In genomic region chr11:94939280-94939679, GRCm38 (mm10) we compare ENCODE assay signal across 8 mouse cellular contexts. TPM values are rescaled to one million over a fixed set of nuclear protein-coding genes. Genes with fewer than 3 reads are reported as not detected.
DNase-seq lines count a peak whose midpoint lies in the region; ATAC-seq and TF ChIP-seq lines count a peak whose summit lies in the region.

No protein-coding gene starts in this region.

- no peak for TF ChIP-seq EP300 in stomach, postnatal 0 days (optimal IDR thresholded peaks at IDR 0.05)

- peak; percentile 94 for TF ChIP-seq CTCF in stomach, postnatal 0 days (IDR thresholded peaks at IDR 0.05; ENCODE audit: low read depth)

- no peak for ATAC-seq in hindbrain, embryonic 11.5 days (ENCODE audit: low FRiP score)
- no peak for ATAC-seq in hindbrain, embryonic 16.5 days
- ATAC-seq in embryonic facial prominence, embryonic 15.5 days (ENCODE audit: insufficient number of reproducible peaks, low FRiP score, low TSS enrichment, low read depth) = no peak
- no peak for ATAC-seq in intestine, embryonic 15.5 days
- no peak for ATAC-seq in stomach, postnatal 0 days (ENCODE audit: low FRiP score, low TSS enrichment)

- no peak overlapping the region for H3K4me2 ChIP-seq in hindbrain, embryonic 11.5 days (replicated peaks; ENCODE audit: low read depth, low read length)
- no peak overlapping the region for H3K4me2 ChIP-seq in hindbrain, embryonic 16.5 days (ENCODE audit: low read length)
- H3K4me2 ChIP-seq in embryonic facial prominence, embryonic 15.5 days (replicated peaks) = peak overlapping the region; percentile 64
- peak overlapping the region; percentile 74 for H3K4me2 ChIP-seq in intestine, embryonic 15.5 days (replicated peaks)
- H3K4me2 ChIP-seq in myocyte (ENCODE audit: low read depth) = peak overlapping the region; percentile 95
- peak overlapping the region; percentile 57 for H3K4me2 ChIP-seq in stomach, postnatal 0 days (replicated peaks; ENCODE audit: low read depth)

- H3K27me3 ChIP-seq in hindbrain, embryonic 11.5 days (ENCODE audit: control insufficient read depth, insufficient read depth, low read length) = peaks cover 33% of the 10 kb centered on the region
- H3K27me3 ChIP-seq in hindbrain, embryonic 16.5 days (replicated peaks; ENCODE audit: control insufficient read depth, insufficient read depth, low read length) = peaks cover 29% of the 10 kb centered on the region
- H3K27me3 ChIP-seq in embryonic facial prominence, embryonic 15.5 days = peaks cover 6% of the 10 kb centered on the region; the same call in 1 of the 2 replicates
- 0 out of 2 replicates have a peak, but pooled peaks cover 3% of the 10 kb centered on the region for H3K27me3 ChIP-seq in intestine, embryonic 15.5 days (replicated peaks)
- no peaks in the 10 kb centered on the region for H3K27me3 ChIP-seq in myocyte (ENCODE audit: control insufficient read depth, insufficient read depth, insufficient read length)
- no peaks in the 10 kb centered on the region for H3K27me3 ChIP-seq in stomach, postnatal 0 days (ENCODE audit: control insufficient read depth, insufficient read depth, low read length)

- H3K27ac ChIP-seq in hindbrain, embryonic 11.5 days (ENCODE audit: low read depth, low read length) = no peak overlapping the region
- H3K27ac ChIP-seq in hindbrain, embryonic 16.5 days (ENCODE audit: low read depth, low read length) = no peak overlapping the region
- H3K27ac ChIP-seq in embryonic facial prominence, embryonic 15.5 days (replicated peaks) = peak overlapping the region; percentile 98
- H3K27ac ChIP-seq in intestine, embryonic 15.5 days = no peak overlapping the region
- H3K27ac ChIP-seq in stomach, postnatal 0 days (replicated peaks) = peak overlapping the region; percentile 0; the same call in 1 of the 2 replicates

- WGBS in hindbrain, embryonic 11.5 days = 22% methylated on average over 4 of the region's 4 CpGs
- 17% methylated on average over 4 of the region's 4 CpGs for WGBS in hindbrain, embryonic 16.5 days
- WGBS in embryonic facial prominence, embryonic 15.5 days = 15% methylated on average over 4 of the region's 4 CpGs
- 25% methylated on average over 4 of the region's 4 CpGs for WGBS in intestine, embryonic 15.5 days
- WGBS in stomach, postnatal 0 days = 13% methylated on average over 4 of the region's 4 CpGs

- no peak overlapping the region for H3ac ChIP-seq in myocyte (ENCODE audit: control insufficient read depth, insufficient read length)

- intact Hi-C loops in left cerebral cortex, postnatal 25 days (cut with DNase I) = loop anchor here (1.0 to 5.0 kb wide), 3 partner anchors 31 to 166 kb away; partner anchors contain the start of gene Pdk2

- peaks cover 8% of the 10 kb centered on the region for H3K79me2 ChIP-seq in myocyte (ENCODE audit: control insufficient read depth, insufficient read depth)

- no peaks in the 10 kb centered on the region for H3K9me3 ChIP-seq in hindbrain, embryonic 11.5 days (ENCODE audit: control insufficient read depth, low read length)
- no peaks in the 10 kb centered on the region for H3K9me3 ChIP-seq in hindbrain, embryonic 16.5 days (ENCODE audit: control insufficient read depth, low read length)
- H3K9me3 ChIP-seq in embryonic facial prominence, embryonic 15.5 days (replicated peaks) = no peaks in the 10 kb centered on the region
- no peaks in the 10 kb centered on the region for H3K9me3 ChIP-seq in intestine, embryonic 15.5 days
- H3K9me3 ChIP-seq in stomach, postnatal 0 days (ENCODE audit: control insufficient read depth, low read length) = no peaks in the 10 kb centered on the region

- no peak overlapping the region for H3K9ac ChIP-seq in hindbrain, embryonic 11.5 days (ENCODE audit: low read depth, low read length)
- H3K9ac ChIP-seq in hindbrain, embryonic 16.5 days (ENCODE audit: low read depth, low read length) = no peak overlapping the region
- peak overlapping the region; percentile 33; the same call in 1 of the 2 replicates for H3K9ac ChIP-seq in embryonic facial prominence, embryonic 15.5 days
- H3K9ac ChIP-seq in intestine, embryonic 15.5 days = no peak overlapping the region
- H3K9ac ChIP-seq in stomach, postnatal 0 days (ENCODE audit: low read length) = 0 out of 2 replicates have a peak overlapping the region, but pooled peaks have one; percentile 4

- no peaks in the 10 kb centered on the region for H3K4me1 ChIP-seq in hindbrain, embryonic 11.5 days (replicated peaks; ENCODE audit: control insufficient read depth, insufficient read depth, low read length)
- peaks cover 12% of the 10 kb centered on the region for H3K4me1 ChIP-seq in hindbrain, embryonic 16.5 days (ENCODE audit: control insufficient read depth, insufficient read depth, low read depth, low read length)
- H3K4me1 ChIP-seq in embryonic facial prominence, embryonic 15.5 days = peaks cover 76% of the 10 kb centered on the region
- peaks cover 39% of the 10 kb centered on the region for H3K4me1 ChIP-seq in intestine, embryonic 15.5 days (replicated peaks)
- no peaks in the 10 kb centered on the region; the same call in 1 of the 2 replicates for H3K4me1 ChIP-seq in stomach, postnatal 0 days (replicated peaks; ENCODE audit: control insufficient read depth, insufficient read depth)

- no peaks in the 10 kb centered on the region for H3K36me3 ChIP-seq in hindbrain, embryonic 11.5 days (ENCODE audit: control insufficient read depth, insufficient read depth, low read length)
- H3K36me3 ChIP-seq in hindbrain, embryonic 16.5 days (ENCODE audit: control insufficient read depth, insufficient read depth, low read length) = no peaks in the 10 kb centered on the region
- peaks cover 48% of the 10 kb centered on the region for H3K36me3 ChIP-seq in embryonic facial prominence, embryonic 15.5 days
- peaks cover 3% of the 10 kb centered on the region; the same call in 1 of the 2 replicates for H3K36me3 ChIP-seq in intestine, embryonic 15.5 days
- peaks cover 4% of the 10 kb centered on the region for H3K36me3 ChIP-seq in myocyte (ENCODE audit: control insufficient read depth, insufficient read depth)
- H3K36me3 ChIP-seq in stomach, postnatal 0 days (ENCODE audit: control insufficient read depth, insufficient read depth, low read length) = peaks cover 36% of the 10 kb centered on the region

- H3K4me3 ChIP-seq in hindbrain, embryonic 11.5 days (ENCODE audit: low read depth, low read length) = no peak overlapping the region
- H3K4me3 ChIP-seq in hindbrain, embryonic 16.5 days (ENCODE audit: low read length) = no peak overlapping the region
- peak overlapping the region; percentile 57 for H3K4me3 ChIP-seq in embryonic facial prominence, embryonic 15.5 days (replicated peaks)
- no peak overlapping the region; the same call in 1 of the 2 replicates for H3K4me3 ChIP-seq in intestine, embryonic 15.5 days (replicated peaks)
- H3K4me3 ChIP-seq in myocyte = peak overlapping the region; percentile 37
- peak overlapping the region; percentile 66; the same call in 1 of the 2 replicates for H3K4me3 ChIP-seq in stomach, postnatal 0 days (ENCODE audit: low read depth, low read length)

- TF ChIP-seq POLR2A in myocyte (IDR thresholded peaks at IDR 0.05; ENCODE audit: insufficient read length, low read depth) = no peak

- DNase-seq in hindbrain, embryonic 11.5 days (ENCODE audit: low spot score) = peak; percentile 85
- DNase-seq in adrenal gland, postnatal 14 days = peak; percentile 87
- peak; percentile 67 to 70 for DNase-seq in left cerebral cortex, postnatal 25 days (ENCODE audit: low spot score in 2 of 2)
- peak; percentile 77 for DNase-seq in stomach, postnatal 0 days (ENCODE audit: low spot score)

RNA-seq across cellular contexts. Expression of gene Col1a1, which starts 3.3 kb away (rescaled TPM):
- polyA plus RNA-seq in hindbrain, embryonic 11.5 days (2014; fragmentation: Nextera tagmentation; extraction: Ambion mirVana) = 122 and 135 TPM in 2 replicates
- polyA plus RNA-seq in hindbrain, embryonic 16.5 days (2015; fragmentation: Nextera tagmentation; extraction: Ambion mirVana) = 105 and 275 TPM in 2 replicates
- total RNA-seq in adrenal gland, postnatal 14 days (2021) = 358 and 494 TPM in 2 replicates
- 4,177 and 4,242 TPM in 2 replicates for polyA plus RNA-seq in embryonic facial prominence, embryonic 15.5 days (2015; fragmentation: Nextera tagmentation; extraction: Ambion mirVana)
- polyA plus RNA-seq in intestine, embryonic 15.5 days (2015; fragmentation: Nextera tagmentation; extraction: Ambion mirVana) = 984 and 1,087 TPM in 2 replicates
- total RNA-seq in left cerebral cortex, postnatal 25 days (2021) = 10 to 100 TPM; 22.8 to 31.9 TPM
- 206 TPM for polyA plus RNA-seq in myocyte (2012; fragmentation: generic; extraction: Trizol)
- 816 and 869 TPM in 2 replicates for polyA plus RNA-seq in stomach, postnatal 0 days (2015; fragmentation: Nextera tagmentation; extraction: Ambion mirVana)

RNA-seq across cellular contexts. Expression of gene Hils1, which starts 28.1 kb away (rescaled TPM):
- not detected in 2 replicates for polyA plus RNA-seq in hindbrain, embryonic 11.5 days (2014; fragmentation: Nextera tagmentation; extraction: Ambion mirVana)
- not detected in 2 replicates for polyA plus RNA-seq in hindbrain, embryonic 16.5 days (2015; fragmentation: Nextera tagmentation; extraction: Ambion mirVana)
- not detected in 2 replicates for total RNA-seq in adrenal gland, postnatal 14 days (2021)
- polyA plus RNA-seq in embryonic facial prominence, embryonic 15.5 days (2015; fragmentation: Nextera tagmentation; extraction: Ambion mirVana) = 0.25 TPM in 1 of 2 replicates, not detected in the other
- polyA plus RNA-seq in intestine, embryonic 15.5 days (2015; fragmentation: Nextera tagmentation; extraction: Ambion mirVana) = not detected in 2 replicates
- not detected for total RNA-seq in left cerebral cortex, postnatal 25 days (2021)
- 0.37 TPM for polyA plus RNA-seq in myocyte (2012; fragmentation: generic; extraction: Trizol)
- not detected in 2 replicates for polyA plus RNA-seq in stomach, postnatal 0 days (2015; fragmentation: Nextera tagmentation; extraction: Ambion mirVana)

RNA-seq across cellular contexts. Expression of gene Sgca, which starts 36.8 kb away (rescaled TPM):
- 0.11 and 0.29 TPM in 2 replicates for polyA plus RNA-seq in hindbrain, embryonic 11.5 days (2014; fragmentation: Nextera tagmentation; extraction: Ambion mirVana)
- polyA plus RNA-seq in hindbrain, embryonic 16.5 days (2015; fragmentation: Nextera tagmentation; extraction: Ambion mirVana) = 0.24 and 1.3 TPM in 2 replicates
- 0.26 TPM in 1 of 2 replicates, not detected in the other for total RNA-seq in adrenal gland, postnatal 14 days (2021)
- polyA plus RNA-seq in embryonic facial prominence, embryonic 15.5 days (2015; fragmentation: Nextera tagmentation; extraction: Ambion mirVana) = 11.7 and 14.6 TPM in 2 replicates
- 0.19 TPM in 1 of 2 replicates, not detected in the other for polyA plus RNA-seq in intestine, embryonic 15.5 days (2015; fragmentation: Nextera tagmentation; extraction: Ambion mirVana)
- under 1 TPM in 1 of 2 experiments, not detected in 1; 0.46 TPM for total RNA-seq in left cerebral cortex, postnatal 25 days (2021)
- polyA plus RNA-seq in myocyte (2012; fragmentation: generic; extraction: Trizol) = 303 TPM
- polyA plus RNA-seq in stomach, postnatal 0 days (2015; fragmentation: Nextera tagmentation; extraction: Ambion mirVana) = 0.47 and 0.80 TPM in 2 replicates

RNA-seq across cellular contexts. Expression of gene Ppp1r9b, which starts 51.6 kb away (rescaled TPM):
- polyA plus RNA-seq in hindbrain, embryonic 11.5 days (2014; fragmentation: Nextera tagmentation; extraction: Ambion mirVana) = 12.4 and 16.2 TPM in 2 replicates
- polyA plus RNA-seq in hindbrain, embryonic 16.5 days (2015; fragmentation: Nextera tagmentation; extraction: Ambion mirVana) = 17.8 and 18.8 TPM in 2 replicates
- total RNA-seq in adrenal gland, postnatal 14 days (2021) = 101 and 109 TPM in 2 replicates
- polyA plus RNA-seq in embryonic facial prominence, embryonic 15.5 days (2015; fragmentation: Nextera tagmentation; extraction: Ambion mirVana) = 11.0 and 12.8 TPM in 2 replicates
- 6.8 and 8.1 TPM in 2 replicates for polyA plus RNA-seq in intestine, embryonic 15.5 days (2015; fragmentation: Nextera tagmentation; extraction: Ambion mirVana)
- total RNA-seq in left cerebral cortex, postnatal 25 days (2021) = 100 to 1,000 TPM; 675 to 703 TPM
- polyA plus RNA-seq in myocyte (2012; fragmentation: generic; extraction: Trizol) = 42.4 TPM
- polyA plus RNA-seq in stomach, postnatal 0 days (2015; fragmentation: Nextera tagmentation; extraction: Ambion mirVana) = 4.9 and 5.4 TPM in 2 replicates

Comparison
In these comparisons a context has a peak if more than half of its experiments do, and no peak if none do; other contexts are left out.
1. H3K27ac ChIP-seq: peak in embryonic facial prominence, embryonic 15.5 days (single experiment) and stomach, postnatal 0 days (single experiment); none in hindbrain, embryonic 11.5 days (single experiment), hindbrain, embryonic 16.5 days (single experiment) and intestine, embryonic 15.5 days (single experiment).
2. H3K4me2 ChIP-seq: peak in embryonic facial prominence, embryonic 15.5 days (single experiment), intestine, embryonic 15.5 days (single experiment), myocyte (single experiment) and stomach, postnatal 0 days (single experiment); none in hindbrain, embryonic 11.5 days (single experiment) and hindbrain, embryonic 16.5 days (single experiment).
3. H3K4me3 ChIP-seq: peak in embryonic facial prominence, embryonic 15.5 days (single experiment), myocyte (single experiment) and stomach, postnatal 0 days (single experiment); none in hindbrain, embryonic 11.5 days (single experiment), hindbrain, embryonic 16.5 days (single experiment) and intestine, embryonic 15.5 days (single experiment).
4. H3K9ac ChIP-seq: peak in embryonic facial prominence, embryonic 15.5 days (single experiment) and stomach, postnatal 0 days (single experiment); none in hindbrain, embryonic 11.5 days (single experiment), hindbrain, embryonic 16.5 days (single experiment) and intestine, embryonic 15.5 days (single experiment).
5. RNA of gene Sgca, which starts 36.8 kb away (polyA plus RNA-seq): 303 TPM in myocyte (single experiment); 11.7 to 14.6 TPM in embryonic facial prominence, embryonic 15.5 days, 0.47 to 0.80 TPM in stomach, postnatal 0 days, 0.24 to 1.3 TPM in hindbrain, embryonic 16.5 days, 0.11 to 0.29 TPM in hindbrain, embryonic 11.5 days and 0.19 TPM in intestine, embryonic 15.5 days; every median in the first group is over 10 times any median in the second.
6. Peak in every context shown above with its lines, with median percentiles within 50 percentile points of each other: DNase-seq.